Mouse (Mus musculus) kidney, postnatal 0 days (tissue): ENCODE data around the gene Adk. TPM values are rescaled to one million over a fixed set of nuclear protein-coding genes. Genes with fewer than 3 reads are reported as not detected.

Experiments
- ATAC-seq: fragments of 200-750 bp; cut with Nextera tagmentation; replicated peaks from 2 replicates; pipeline ENCODE4 v1.8.0; 2017; ENCODE audit warnings: low read depth, moderate number of reproducible peaks, moderate TSS enrichment, moderate library complexity; ENCODE audit not compliant: low FRiP score
- DNase-seq: peaks from one replicate; pipeline ENCODE4 v3.0.0-alpha.2; 2016; ENCODE audit warnings: low spot score
- H3K27ac ChIP-seq: fragments of 300-500 bp; sonication (generic); 2 replicates; pipeline ENCODE4 v1.5.1; 2014; ENCODE audit warnings: mild to moderate bottlenecking
- H3K27me3 ChIP-seq: fragments of 300-500 bp; sonication (generic); 2 replicates; pipeline ENCODE4 v1.6.1; 2014; ENCODE audit warnings: low read length, mixed read lengths; ENCODE audit not compliant: insufficient read depth
- H3K36me3 ChIP-seq: fragments of 300-500 bp; sonication (generic); 2 replicates; pipeline ENCODE4 v1.6.1; 2014; ENCODE audit warnings: low read length, mixed read lengths; ENCODE audit not compliant: insufficient read depth
- H3K4me1 ChIP-seq: fragments of 300-500 bp; sonication (generic); replicated peaks from 2 replicates; pipeline ENCODE4 v1.6.1; 2014; ENCODE audit warnings: antibody characterized with exemption, low read length, mixed read lengths; ENCODE audit not compliant: insufficient read depth
- H3K4me2 ChIP-seq: fragments of 300-500 bp; sonication (generic); 2 replicates; pipeline ENCODE4 v1.6.1; 2014; ENCODE audit warnings: mild to moderate bottlenecking, low read length, moderate library complexity, mixed read lengths
- H3K4me3 ChIP-seq: fragments of 300-500 bp; sonication (generic); replicated peaks from 2 replicates; pipeline ENCODE4 v1.5.1; 2014; ENCODE audit warnings: low read depth, low read length
- H3K9ac ChIP-seq: fragments of 300-500 bp; sonication (generic); 2 replicates; pipeline ENCODE4 v1.6.1; 2014; ENCODE audit warnings: low read depth, low read length
- H3K9me3 ChIP-seq: fragments of 300-500 bp; sonication (generic); replicated peaks from 2 replicates; pipeline ENCODE4 v1.6.1; 2016; ENCODE audit warnings: low read length, inconsistent platforms, mixed read lengths
- CTCF ChIP-seq: IDR thresholded peaks from 2 replicates; pipeline ENCODE4 v1.5.1; 2016; ENCODE audit warnings: antibody characterized with exemption, low read depth, mild to moderate bottlenecking, moderate library complexity
- WGBS: fragments of 180-500 bp; shearing (Covaris S2); extraction: QIAGEN DNeasy Blood & Tissue Kit; methylation state at CpG from one replicate; pipeline ENCODE4 v1.1.7; 2014; 5-methylcytosine and 5-hydroxymethylcytosine counted together
- polyA plus RNA-seq: library from polyadenylated mRNA; unstranded; fragments of >200 nt; fragmentation: Nextera tagmentation; extraction: Ambion mirVana; gene quantifications from 2 replicates; pipeline ENCODE4 v1.2.1, GENCODE M21; 2015

Gene Adk
- polyA plus RNA-seq, 1 experiment from 2014 or later, result 193 TPM

- Histone ChIP-seq H3K9me3 (no peaks in the 10 kb centered on the region), H3K4me1 (no peaks in the 10 kb centered on the region), H3K36me3 (no peaks in the 10 kb centered on the region), H3K27me3 (no peaks in the 10 kb centered on the region), H3K4me2 (no peak overlapping the region), H3K9ac (no peak overlapping the region), H3K27ac (no peak overlapping the region), H3K4me3 (no peak overlapping the region)
- ATAC-seq (no peak), DNase-seq (no peak)
- no peak for TF ChIP-seq CTCF
These were observed 404.2 kb downstream of the Adk start for GRCm38 (mm10) chr14:21456526-21456925.

- TF ChIP-seq CTCF, result no peak
- Histone ChIP-seq H3K27ac (no peak overlapping the region), H3K9me3 (no peaks in the 10 kb centered on the region), H3K9ac (no peak overlapping the region), H3K27me3 (no peaks in the 10 kb centered on the region), H3K36me3 (no peaks in the 10 kb centered on the region), H3K4me1 (no peaks in the 10 kb centered on the region), H3K4me2 (no peak overlapping the region), H3K4me3 (no peak overlapping the region)
- ATAC-seq, result no peak
- WGBS, result 83% methylated on average over 5 of the region's 5 CpGs
- no peak for DNase-seq
These were observed 405.5 kb downstream of the Adk start for GRCm38 (mm10) chr14:21457876-21458275.

DNA sequence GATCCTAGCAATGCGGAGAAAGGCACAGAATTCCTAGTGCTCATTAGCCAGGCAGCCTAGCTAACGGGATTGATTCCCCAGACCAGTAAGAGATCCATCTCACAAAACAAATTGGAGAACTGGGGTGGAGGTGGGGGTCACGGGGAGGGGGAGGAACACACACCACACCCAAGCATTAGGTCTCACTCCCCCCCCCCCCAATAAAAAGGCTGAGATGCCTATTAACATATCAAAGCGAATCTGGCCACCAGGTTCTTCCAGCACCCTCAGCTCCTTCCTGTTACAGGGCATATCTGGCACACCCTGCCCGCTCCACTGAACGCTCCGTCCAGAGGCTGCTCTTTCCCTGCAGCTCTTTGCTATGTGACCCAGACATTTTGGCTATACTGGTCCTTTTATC lies 406.3 kb downstream of the Adk start:
- Histone ChIP-seq H3K36me3 (no peaks in the 10 kb centered on the region), H3K4me2 (no peak overlapping the region), H3K27me3 (no peaks in the 10 kb centered on the region), H3K9me3 (no peaks in the 10 kb centered on the region), H3K4me3 (no peak overlapping the region), H3K9ac (no peak overlapping the region), H3K4me1 (no peaks in the 10 kb centered on the region), H3K27ac (no peak overlapping the region)
- ATAC-seq, result no peak
- WGBS, result 72% methylated on average over 7 of the region's 7 CpGs
- no peak for DNase-seq
- no peak for TF ChIP-seq CTCF

- 83% methylated on average over 4 of the region's 4 CpGs for WGBS
- no peak overlapping the region for H3K9ac ChIP-seq
- H3K4me3 ChIP-seq, result no peak overlapping the region
- no peaks in the 10 kb centered on the region for H3K36me3 ChIP-seq
- H3K9me3 ChIP-seq, result no peaks in the 10 kb centered on the region
- no peak overlapping the region for H3K4me2 ChIP-seq
- no peak for TF ChIP-seq CTCF
- no peaks in the 10 kb centered on the region for H3K27me3 ChIP-seq
- DNase-seq, result no peak
- ATAC-seq, result no peak
- no peak overlapping the region for H3K27ac ChIP-seq
- H3K4me1 ChIP-seq, result no peaks in the 10 kb centered on the region
These were observed 406.8 kb downstream of the Adk start for GRCm38 (mm10) chr14:21459163-21459562.

- Histone ChIP-seq H3K4me3 (no peak overlapping the region), H3K4me2 (no peak overlapping the region), H3K4me1 (no peaks in the 10 kb centered on the region), H3K9me3 (no peaks in the 10 kb centered on the region), H3K27ac (no peak overlapping the region), H3K27me3 (no peaks in the 10 kb centered on the region), H3K9ac (no peak overlapping the region), H3K36me3 (no peaks in the 10 kb centered on the region)
- DNase-seq, result no peak
- TF ChIP-seq CTCF, result no peak
- no peak for ATAC-seq
- WGBS, result 39% methylated on average over 3 of the region's 3 CpGs
These were observed 410.0 kb downstream of the Adk start for GRCm38 (mm10) chr14:21462398-21462797.

DNA sequence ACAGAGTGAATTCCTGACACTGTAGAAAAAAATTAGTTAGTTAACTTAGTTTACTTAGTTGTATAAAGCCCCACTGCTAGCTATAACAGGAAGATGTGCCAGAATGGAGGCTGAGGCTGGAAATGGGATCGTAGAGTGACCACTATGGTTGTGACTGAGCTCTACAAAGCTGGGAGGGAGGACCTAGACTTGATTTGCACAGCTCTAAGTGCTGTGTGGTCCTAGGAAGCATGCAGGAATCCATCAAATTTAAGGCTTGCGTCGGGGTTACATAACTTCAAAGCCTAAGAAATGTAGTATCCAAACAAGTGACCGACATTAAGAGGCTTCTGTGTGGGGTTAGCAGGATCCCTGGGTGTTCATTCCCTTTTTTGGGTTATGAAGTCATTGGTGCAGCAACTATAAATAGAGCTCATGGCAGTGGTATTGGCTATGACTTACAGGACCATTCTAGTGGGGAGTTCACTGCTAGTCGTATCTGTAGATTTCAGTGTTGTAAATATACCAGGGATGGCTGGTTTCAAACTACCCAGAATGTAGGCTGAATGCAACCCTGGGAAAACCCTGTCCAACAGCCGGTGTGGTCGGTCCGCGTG lies 410.8 kb downstream of the Adk start:
- ATAC-seq, result 0 out of 2 replicates have a peak, but pooled peaks have one; percentile 63

GRCm38 (mm10) chr14:21470386-21470785 lies 418.0 kb downstream of the Adk start:
- 69% methylated on average over 5 of the region's 5 CpGs for WGBS
- H3K9ac ChIP-seq, result no peak overlapping the region
- H3K9me3 ChIP-seq, result no peaks in the 10 kb centered on the region
- DNase-seq, result no peak
- no peaks in the 10 kb centered on the region for H3K27me3 ChIP-seq
- H3K4me3 ChIP-seq, result no peak overlapping the region
- no peaks in the 10 kb centered on the region for H3K4me1 ChIP-seq
- no peaks in the 10 kb centered on the region for H3K36me3 ChIP-seq
- H3K27ac ChIP-seq, result no peak overlapping the region
- no peak for TF ChIP-seq CTCF
- ATAC-seq, result no peak
- H3K4me2 ChIP-seq, result no peak overlapping the region

More for the DNA sequence above, 410.8 kb downstream of the Adk start:
- Histone ChIP-seq H3K36me3 (no peaks in the 10 kb centered on the region), H3K27ac (peak overlapping the region; percentile 47; the same call in 1 of the 2 replicates), H3K4me2 (no peak overlapping the region), H3K4me1 (no peaks in the 10 kb centered on the region), H3K27me3 (no peaks in the 10 kb centered on the region), H3K9ac (no peak overlapping the region), H3K9me3 (no peaks in the 10 kb centered on the region), H3K4me3 (no peak overlapping the region)
- peak; percentile 77 for DNase-seq
- 59% methylated on average over 9 of the region's 9 CpGs for WGBS
- TF ChIP-seq CTCF, result no peak
